Mouse (Mus musculus) embryonic facial prominence, embryonic 15.5 days (tissue): Measurements from ENCODE around the gene Dcpp3. TPM values are rescaled to one million over a fixed set of nuclear protein-coding genes. Genes with fewer than 3 reads are reported as not detected.
A peak's percentile ranks its signal among the peaks of the same experiment; 100 is the strongest.
"Not testable (repeated sequence)": the region's sequence is repeated elsewhere in the genome, so short reads cannot be mapped to it uniquely, and the experiment has no call there.

Experiments
- ATAC-seq: fragments of 200-750 bp; cut with Nextera tagmentation; 2 replicates; pipeline ENCODE4 v1.8.0; 2017; ENCODE audit warnings: low read depth, moderate TSS enrichment; ENCODE audit not compliant: insufficient number of reproducible peaks, low FRiP score, low TSS enrichment
- H3K27ac ChIP-seq: fragments of 300-500 bp; sonication (generic); replicated peaks from 2 replicates; pipeline ENCODE4 v1.5.1; 2015; ENCODE audit warnings: mild to moderate bottlenecking, inconsistent platforms
- H3K27me3 ChIP-seq: fragments of 300-500 bp; sonication (generic); 2 replicates; pipeline ENCODE4 v1.6.1; 2015; ENCODE audit warnings: inconsistent platforms
- H3K36me3 ChIP-seq: fragments of 300-500 bp; sonication (generic); 2 replicates; pipeline ENCODE4 v1.6.1; 2015; ENCODE audit warnings: mild to moderate bottlenecking, inconsistent platforms
- H3K4me1 ChIP-seq: fragments of 300-500 bp; sonication (generic); 2 replicates; pipeline ENCODE4 v1.6.1; 2015; ENCODE audit warnings: inconsistent platforms
- H3K4me2 ChIP-seq: fragments of 300-500 bp; sonication (generic); replicated peaks from 2 replicates; pipeline ENCODE4 v1.6.1; 2015; ENCODE audit warnings: mild to moderate bottlenecking, inconsistent platforms
- H3K4me3 ChIP-seq: fragments of 300-500 bp; sonication (generic); replicated peaks from 2 replicates; pipeline ENCODE4 v1.5.1; 2015; ENCODE audit warnings: mild to moderate bottlenecking, inconsistent platforms
- H3K9ac ChIP-seq: fragments of 300-500 bp; sonication (generic); 2 replicates; pipeline ENCODE4 v1.6.1; 2015; ENCODE audit warnings: inconsistent platforms
- H3K9me3 ChIP-seq: fragments of 300-500 bp; sonication (generic); replicated peaks from 2 replicates; pipeline ENCODE4 v1.6.1; 2016; ENCODE audit warnings: inconsistent platforms
- WGBS: fragments of 180-500 bp; shearing (Covaris S2); methylation state at CpG from one replicate; pipeline ENCODE4 v1.1.7; 2015; 5-methylcytosine and 5-hydroxymethylcytosine counted together
- polyA plus RNA-seq: library from polyadenylated mRNA; unstranded; fragments of >200 nt; fragmentation: Nextera tagmentation; extraction: Ambion mirVana; gene quantifications from 2 replicates; pipeline ENCODE4 v1.2.1, GENCODE M21; 2015

The Dcpp3 gene
- polyA plus RNA-seq, 1 experiment from 2014 or later: 1.0 TPM

DNA sequence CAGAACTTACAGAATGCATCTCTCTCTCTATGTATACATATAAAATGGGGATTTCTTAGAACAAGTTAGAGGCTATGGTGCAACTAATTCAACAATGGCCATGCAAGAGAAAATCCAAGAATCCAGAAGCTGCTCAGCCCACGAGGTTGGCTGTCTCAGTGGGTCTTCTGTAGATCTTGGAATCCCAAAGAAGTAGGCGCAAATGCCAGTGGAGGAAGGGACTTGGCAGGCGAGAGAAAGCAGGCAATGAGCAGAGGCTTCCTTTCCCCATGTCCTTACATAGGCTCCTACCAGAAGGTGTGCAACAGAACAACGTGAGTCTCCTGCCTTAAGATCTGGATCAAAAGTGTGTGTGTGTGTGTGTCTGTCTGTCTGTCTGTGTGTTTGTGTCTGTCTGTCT is 30.2 kb downstream of the Dcpp3 start:
- not testable (repeated sequence) for H3K9ac ChIP-seq, H3K9me3 ChIP-seq, H3K4me3 ChIP-seq, H3K27me3 ChIP-seq, H3K27ac ChIP-seq, H3K4me1 ChIP-seq, H3K36me3 ChIP-seq, H3K4me2 ChIP-seq, ATAC-seq
- WGBS: 74% methylated on average over 4 of the region's 4 CpGs

DNA sequence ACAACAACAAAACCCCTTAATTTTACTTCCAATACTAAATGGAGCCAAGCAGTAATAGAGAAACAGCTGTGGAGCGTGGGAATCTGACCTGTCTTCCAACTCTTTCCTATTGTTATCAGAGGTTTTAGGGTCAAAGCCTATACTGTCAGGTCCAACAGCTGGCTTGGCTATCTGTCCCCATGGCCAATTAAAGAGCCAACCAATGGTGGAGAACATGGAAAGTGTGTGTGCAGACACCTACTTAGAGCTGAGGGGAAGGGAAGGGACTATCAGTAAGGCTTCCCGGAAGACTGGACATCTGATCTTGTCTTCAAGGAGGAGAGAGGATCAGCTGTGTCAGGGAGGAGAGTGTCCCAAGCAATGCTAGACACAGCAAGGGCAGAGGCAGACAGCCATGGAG is 31.8 kb downstream of the Dcpp3 start:
- ATAC-seq: no peak
- 74% methylated on average over 2 of the region's 2 CpGs for WGBS
- Histone ChIP-seq H3K36me3 (no peaks in the 10 kb centered on the region), H3K4me1 (no peaks in the 10 kb centered on the region), H3K4me2 (no peak overlapping the region), H3K27me3 (no peaks in the 10 kb centered on the region), H3K9ac (no peak overlapping the region), H3K4me3 (no peak overlapping the region), H3K9me3 (no peaks in the 10 kb centered on the region), H3K27ac (no peak overlapping the region)

GRCm38 (mm10) chr17:23950828-23951227 is 33.6 kb downstream of the Dcpp3 start:
- H3K27me3 ChIP-seq, ATAC-seq, H3K4me1 ChIP-seq, H3K9me3 ChIP-seq, H3K4me3 ChIP-seq, H3K27ac ChIP-seq, H3K4me2 ChIP-seq, H3K36me3 ChIP-seq, H3K9ac ChIP-seq: not testable (repeated sequence)
- WGBS: 67% methylated on average over 4 of the region's 4 CpGs

DNA sequence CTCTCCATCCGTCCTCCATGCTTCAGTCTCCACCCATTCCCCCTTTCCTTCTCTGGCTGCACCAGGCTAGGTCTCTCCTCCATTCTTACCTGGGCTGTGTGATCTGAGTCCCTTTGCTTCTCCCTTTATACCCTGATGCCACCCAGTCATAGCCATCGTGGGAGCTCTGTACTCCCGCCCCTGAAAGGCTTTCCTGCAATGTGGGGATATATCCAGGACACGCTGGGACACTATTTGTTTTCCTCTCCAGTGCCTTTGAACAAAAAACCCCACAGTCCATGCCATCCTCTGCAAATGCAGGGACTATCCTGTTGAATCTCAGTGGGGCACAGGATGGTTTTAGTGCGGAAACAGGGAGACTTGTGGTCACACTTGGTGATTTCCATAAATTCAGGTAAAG is 37.9 kb downstream of the Dcpp3 start, which contains the start of gene Sbpl:
TSS of gene Sbpl (minus strand) at position 101 of the 400 bp plus-strand sequence.
- no peaks in the 10 kb centered on the region for H3K36me3 ChIP-seq
- H3K4me1 ChIP-seq: no peaks in the 10 kb centered on the region
- no peaks in the 10 kb centered on the region for H3K27me3 ChIP-seq
- H3K9me3 ChIP-seq: no peaks in the 10 kb centered on the region
- no peak within 1 kb of the TSS for H3K9ac ChIP-seq
- ATAC-seq: no peak
- 80% methylated on average over 5 of the region's 5 CpGs for WGBS
- H3K4me3 ChIP-seq: no peak within 1 kb of the TSS
- H3K27ac ChIP-seq: no peak within 1 kb of the TSS
- no peak within 1 kb of the TSS for H3K4me2 ChIP-seq

DNA sequence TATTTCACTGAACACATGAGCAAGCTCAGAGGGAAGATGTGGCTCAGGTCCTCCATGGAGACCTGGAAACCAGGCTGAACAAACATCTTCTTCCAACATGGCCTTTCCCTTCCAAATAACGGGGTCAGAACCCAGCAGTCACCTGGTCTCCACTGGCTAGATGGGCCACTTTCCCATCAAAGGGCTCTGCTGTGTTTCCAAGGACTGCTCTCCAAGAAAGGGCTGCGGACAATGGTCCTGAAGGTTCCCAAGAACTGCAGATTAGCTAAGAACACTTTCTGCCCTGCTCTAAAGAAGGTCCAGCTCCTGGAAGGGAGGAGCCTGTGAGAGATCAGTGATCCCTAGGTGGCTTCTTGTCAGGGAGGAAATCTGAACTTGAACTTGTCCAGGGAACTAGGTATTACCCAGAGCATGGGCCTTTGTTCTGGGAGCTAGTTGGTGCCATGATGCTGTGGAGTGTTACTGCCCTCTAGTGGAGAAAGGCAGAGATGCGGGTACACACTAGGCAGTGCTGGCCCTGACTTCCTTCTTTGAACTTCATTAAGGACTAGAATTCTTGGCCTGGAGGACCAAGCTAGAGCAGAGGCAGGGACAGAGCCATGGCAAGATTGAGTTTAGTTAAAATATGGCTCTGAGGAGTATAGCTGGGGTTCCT is 43.0 kb downstream of the Dcpp3 start:
- no peak overlapping the region for H3K4me2 ChIP-seq
- H3K9ac ChIP-seq: no peak overlapping the region
- no peak overlapping the region for H3K4me3 ChIP-seq
- peak; percentile 82; the same call in 1 of the 2 replicates for ATAC-seq
- WGBS: 39% methylated on average over 3 of the region's 3 CpGs
- H3K27me3 ChIP-seq: 0 out of 2 replicates have a peak, but pooled peaks cover 3% of the 10 kb centered on the region
- H3K9me3 ChIP-seq: no peaks in the 10 kb centered on the region
- no peak overlapping the region for H3K27ac ChIP-seq
- no peaks in the 10 kb centered on the region for H3K4me1 ChIP-seq
- H3K36me3 ChIP-seq: no peaks in the 10 kb centered on the region

DNA sequence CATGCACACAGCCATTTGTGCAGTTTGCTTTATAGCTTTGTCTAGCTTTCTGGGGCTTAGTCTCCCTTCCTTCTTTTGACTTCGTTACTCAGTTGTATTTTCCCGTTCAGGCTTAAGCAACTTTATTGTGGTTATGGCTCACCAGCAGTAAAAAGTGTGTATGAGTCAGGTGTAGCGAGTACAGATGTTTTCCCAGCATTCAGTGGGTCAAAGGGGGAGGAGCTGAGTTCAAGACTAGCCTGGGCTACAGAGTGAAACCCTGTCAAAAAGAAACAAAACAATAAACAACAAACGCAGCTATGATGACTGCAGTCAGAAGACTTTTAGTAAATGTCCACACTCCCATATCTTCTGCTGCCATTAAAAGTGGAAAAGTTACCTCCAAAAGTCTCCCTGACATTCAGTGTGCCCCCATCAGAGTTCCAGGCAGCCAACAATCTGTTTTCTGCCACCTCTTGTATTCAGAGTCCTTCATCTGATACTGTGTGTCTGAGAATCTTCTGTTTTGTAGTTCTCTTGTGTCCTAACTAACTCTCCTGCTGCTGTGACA is 44.4 kb downstream of the Dcpp3 start:
- H3K4me2 ChIP-seq: no peak overlapping the region
- WGBS: 65% methylated on average over 4 of the region's 4 CpGs
- 0 out of 2 replicates have a peak, but pooled peaks cover 3% of the 10 kb centered on the region for H3K27me3 ChIP-seq
- H3K36me3 ChIP-seq: no peaks in the 10 kb centered on the region
- H3K4me3 ChIP-seq: no peak overlapping the region
- no peak overlapping the region for H3K9ac ChIP-seq
- H3K4me1 ChIP-seq: no peaks in the 10 kb centered on the region
- no peaks in the 10 kb centered on the region for H3K9me3 ChIP-seq
- no peak for ATAC-seq
- no peak overlapping the region for H3K27ac ChIP-seq

GRCm38 (mm10) chr17:23965805-23966425 is 48.7 kb downstream of the Dcpp3 start:
- Histone ChIP-seq H3K27ac (no peak overlapping the region), H3K36me3 (no peaks in the 10 kb centered on the region), H3K27me3 (0 out of 2 replicates have a peak, but pooled peaks cover 3% of the 10 kb centered on the region), H3K4me2 (no peak overlapping the region), H3K9ac (no peak overlapping the region), H3K4me1 (no peaks in the 10 kb centered on the region), H3K9me3 (no peaks in the 10 kb centered on the region), H3K4me3 (no peak overlapping the region)
- no peak for ATAC-seq
- WGBS: 44% methylated on average over 6 of the region's 6 CpGs

GRCm38 (mm10) chr17:23966658-23967401 is 49.6 kb downstream of the Dcpp3 start:
- Histone ChIP-seq H3K27me3 (0 out of 2 replicates have a peak, but pooled peaks cover 3% of the 10 kb centered on the region), H3K9ac (no peak overlapping the region), H3K4me1 (no peaks in the 10 kb centered on the region), H3K9me3 (no peaks in the 10 kb centered on the region), H3K36me3 (no peaks in the 10 kb centered on the region), H3K4me3 (no peak overlapping the region), H3K27ac (no peak overlapping the region), H3K4me2 (no peak overlapping the region)
- 72% methylated on average over 10 of the region's 10 CpGs for WGBS
- ATAC-seq: no peak

DNA sequence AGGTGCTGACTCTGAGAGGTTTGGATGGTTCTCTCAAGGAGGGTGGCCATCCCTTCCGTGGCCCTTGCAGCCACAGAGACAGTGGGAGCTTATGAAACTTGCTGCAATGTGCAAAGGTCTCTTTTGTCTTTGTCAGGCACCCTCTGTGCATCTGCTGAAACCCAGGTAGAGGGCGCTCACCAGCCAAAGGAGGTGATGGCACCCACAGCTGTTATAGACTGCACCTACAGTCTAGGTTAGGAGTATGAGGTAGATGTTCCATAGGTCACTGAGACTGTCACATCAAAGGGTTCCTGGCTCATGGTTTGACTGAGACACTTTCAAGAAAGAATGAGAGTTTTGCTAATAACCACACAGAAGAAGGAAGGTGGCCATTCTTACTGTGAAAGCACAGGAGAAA is 51.5 kb downstream of the Dcpp3 start:
- 43% methylated on average over 2 of the region's 2 CpGs for WGBS
- Histone ChIP-seq H3K9me3 (no peaks in the 10 kb centered on the region), H3K4me1 (no peaks in the 10 kb centered on the region), H3K27ac (no peak overlapping the region), H3K4me2 (no peak overlapping the region), H3K27me3 (no peaks in the 10 kb centered on the region), H3K4me3 (no peak overlapping the region), H3K9ac (no peak overlapping the region), H3K36me3 (no peaks in the 10 kb centered on the region)
- ATAC-seq: no peak
